ENCODE assay signal across 8 mouse cellular contexts in genomic region chr7:80268897-80269750, GRCm38 (mm10). TPM values are rescaled to one million over a fixed set of nuclear protein-coding genes. Genes with fewer than 3 reads are reported as not detected.
DNase-seq lines count a peak whose midpoint lies in the region; ATAC-seq lines count a peak whose summit lies in the region.

Vps33b (plus strand) TSS chr7:80269649.

- no peaks in the 10 kb centered on the region for H3K27me3 ChIP-seq in intestine, embryonic 14.5 days (replicated peaks; ENCODE audit: control insufficient read depth, insufficient read depth, low read length)

- no peak within 1 kb of the TSS for H3K27ac ChIP-seq in intestine, embryonic 14.5 days (ENCODE audit: low read depth)

- ATAC-seq in intestine, embryonic 14.5 days (replicated peaks; ENCODE audit: low FRiP score, low TSS enrichment, low read depth): peak; percentile 85

- 3% methylated on average over 21 of the region's 21 CpGs for WGBS in intestine, embryonic 14.5 days

- peak within 1 kb of the TSS; percentile 87 for H3K4me3 ChIP-seq in intestine, embryonic 14.5 days (ENCODE audit: low read depth, low read length)

- intact Hi-C loops in left cerebral cortex, postnatal 14 days (cut with DNase I): no loop called here

- H3K36me3 ChIP-seq in intestine, embryonic 14.5 days (ENCODE audit: control insufficient read depth, insufficient read depth, low read length): peaks cover 49% of the 10 kb centered on the region

- H3K9ac ChIP-seq in intestine, embryonic 14.5 days (ENCODE audit: low read length): peak within 1 kb of the TSS; percentile 78

- H3K4me2 ChIP-seq in intestine, embryonic 14.5 days (ENCODE audit: low read length): peak within 1 kb of the TSS; percentile 93

- peaks cover 4% of the 10 kb centered on the region for H3K4me1 ChIP-seq in intestine, embryonic 14.5 days (replicated peaks; ENCODE audit: control insufficient read depth, insufficient read depth, low read length)

- H3K9me3 ChIP-seq in intestine, embryonic 14.5 days (ENCODE audit: control insufficient read depth, low read length): peaks cover under 1% of the 10 kb centered on the region; the same call in 1 of the 2 replicates

- DNase-seq in adrenal gland, adult (ENCODE audit: inconsistent age in 2 of 2, low spot score in 1 of 2): peak; percentile 95 to 98
- DNase-seq in embryo, embryonic 10.5 days (ENCODE audit: low spot score): peak; percentile 98
- peak; percentile 90 for DNase-seq in gastrocnemius, postnatal 25 days
- DNase-seq in intestine, embryonic 14.5 days (ENCODE audit: low spot score): peak; percentile 97
- DNase-seq in left cerebral cortex, postnatal 14 days (ENCODE audit: low spot score in 2 of 2): peak; percentile 97 to 98
- DNase-seq in mesoderm, embryonic 11.5 days (ENCODE audit: low read depth, low spot score): peak; percentile 93
- DNase-seq in right cerebral cortex, postnatal 36 days (ENCODE audit: low spot score in 2 of 2): peak; percentile 93 to 94
- DNase-seq in yolk sac, embryonic 10.5 days (ENCODE audit: low spot score): peak; percentile 93

RNA-seq across cellular contexts. Expression of gene Vps33b, which starts in this region (rescaled TPM):
- 1 to 10 TPM; 2.9 to 3.7 TPM for total RNA-seq in gastrocnemius, postnatal 25 days (2021)
- polyA plus RNA-seq in intestine, embryonic 14.5 days (2014; fragmentation: Nextera tagmentation; extraction: Ambion mirVana): 11.4 and 16.6 TPM in 2 replicates
- 10 to 100 TPM; 19.3 to 19.6 TPM for total RNA-seq in left cerebral cortex, postnatal 14 days (2021)

Comparison
In these comparisons a context has a peak if more than half of its experiments do, and no peak if none do; other contexts are left out.
1. RNA of gene Vps33b (total RNA-seq): 19.3 to 19.6 TPM in left cerebral cortex, postnatal 14 days; 2.9 to 3.7 TPM in gastrocnemius, postnatal 25 days; every median in the first group is over 4 times any median in the second.
2. Peak in every context shown above with its lines, with median percentiles within 50 percentile points of each other: DNase-seq.